Mouse (Mus musculus) lung, adult 10 weeks (tissue): ENCODE results near the gene Creb5. TPM values are rescaled to one million over a fixed set of nuclear protein-coding genes. Genes with fewer than 3 reads are reported as not detected.

Experiments
- polyA plus RNA-seq: library from polyadenylated mRNA; stranded (reverse); fragments of 350-450 nt; fragmentation: Illumina TruSeq; extraction: RNeasy Lipid Tissue Mini Kit (QIAGEN cat#74804); gene quantifications from one replicate; pipeline ENCODE4 v1.2.3, GENCODE M21; 2014; ENCODE audit warnings: low read depth, low replicate concordance; ENCODE audit not compliant: insufficient read depth

The Creb5 gene
- polyA plus RNA-seq = 1.1 TPM

GRCm38 (mm10) chr6:53287038-53287561 is at the start of gene Creb5:
Gene Creb5 (plus strand): TSS chr6:53287270.

Other genes starting within 250 kb of the Creb5 start
- gene Jazf1, start 218.6 kb upstream of the Creb5 start, polyA plus RNA-seq = 0.87 TPM